Mouse (Mus musculus) small intestine, adult 2 months (tissue): ENCODE measurements around the gene Csmd2.

Source experiments
- CTCF ChIP-seq: fragments of 200-500 bp; IDR thresholded peaks from 2 replicates; pipeline ENCODE4 v1.5.1; 2012; ENCODE audit warnings: low read depth, mild to moderate bottlenecking, control low read depth, inconsistent platforms, low read length, moderate library complexity, mixed read lengths; ENCODE audit not compliant: insufficient replicate concordance, insufficient read length; ENCODE audit errors: extremely low read depth
- POLR2A ChIP-seq: fragments of 200-500 bp; IDR thresholded peaks from 2 replicates; pipeline ENCODE4 v1.6.1; 2012; ENCODE audit warnings: low read depth, mild to moderate bottlenecking, control low read depth, inconsistent platforms, low read length, moderate library complexity

- TF ChIP-seq CTCF: no peak
- no peak for TF ChIP-seq POLR2A
Measured at GRCm38 (mm10) chr4:128315328-128315727, 327.7 kb downstream of the Csmd2 start.
